Mouse (Mus musculus): ENCODE results near the gene Zfp652.
A peak's percentile ranks its signal among the peaks of the same experiment; 100 is the strongest.
"Not testable (repeated sequence)": the region's sequence is repeated elsewhere in the genome, so short reads cannot be mapped to it uniquely, and the experiment has no call there.

Zfp652 gene

GRCm38 (mm10) chr11:95712085-95712562, 349 bp upstream of the Zfp652 start:
- DNase-seq: peak; percentile 56

- peak; percentile 78 for DNase-seq
These were observed 845 bp downstream of the Zfp652 start for GRCm38 (mm10) chr11:95713225-95713810.

GRCm38 (mm10) chr11:95713811-95714241, 1.4 kb downstream of the Zfp652 start:
- peak; percentile 23 for DNase-seq

- no peak for DNase-seq
These were observed 1.9 kb downstream of the Zfp652 start for GRCm38 (mm10) chr11:95714411-95714810.

GRCm38 (mm10) chr11:95716136-95716535, 3.7 kb downstream of the Zfp652 start:
- DNase-seq: no peak

GRCm38 (mm10) chr11:95719356-95719755, 6.9 kb downstream of the Zfp652 start:
- DNase-seq: no peak

GRCm38 (mm10) chr11:95723287-95723686, 10.8 kb downstream of the Zfp652 start, which contains the start of gene B130006D01Rik:
Gene B130006D01Rik (plus strand): TSS chr11:95723587.
- no peak for DNase-seq

- DNase-seq: no peak
These were observed 12.0 kb downstream of the Zfp652 start for GRCm38 (mm10) chr11:95724466-95724865.

GRCm38 (mm10) chr11:95726156-95726555, 13.7 kb downstream of the Zfp652 start:
- DNase-seq: no peak

GRCm38 (mm10) chr11:95727947-95728346, 15.5 kb downstream of the Zfp652 start:
- no peak for DNase-seq

GRCm38 (mm10) chr11:95728916-95729907, 16.7 kb downstream of the Zfp652 start:
- no peak for DNase-seq

GRCm38 (mm10) chr11:95734485-95734884, 22.0 kb downstream of the Zfp652 start:
- DNase-seq: no peak

- DNase-seq: no peak
These were observed 25.3 kb downstream of the Zfp652 start for GRCm38 (mm10) chr11:95737811-95738210.

GRCm38 (mm10) chr11:95744521-95744920, 32.0 kb downstream of the Zfp652 start:
- DNase-seq: no peak

GRCm38 (mm10) chr11:95746821-95747220, 34.3 kb downstream of the Zfp652 start:
- no peak for DNase-seq

GRCm38 (mm10) chr11:95748331-95748730, 35.9 kb downstream of the Zfp652 start:
- DNase-seq: no peak

- DNase-seq: peak; percentile 26
These were observed 37.1 kb downstream of the Zfp652 start for GRCm38 (mm10) chr11:95749619-95750018.

- peak; percentile 78 for DNase-seq
These were observed 38.5 kb downstream of the Zfp652 start for GRCm38 (mm10) chr11:95750995-95751394.

GRCm38 (mm10) chr11:95755137-95755536, 42.7 kb downstream of the Zfp652 start:
- not testable (repeated sequence) for DNase-seq

GRCm38 (mm10) chr11:95760521-95760920, 48.0 kb downstream of the Zfp652 start:
- DNase-seq: no peak

- no peak for DNase-seq
These were observed 50.5 kb downstream of the Zfp652 start for GRCm38 (mm10) chr11:95762996-95763395.

- no peak for DNase-seq
These were observed 52.3 kb downstream of the Zfp652 start for GRCm38 (mm10) chr11:95764806-95765205.

GRCm38 (mm10) chr11:95765334-95765733, 52.9 kb downstream of the Zfp652 start:
- DNase-seq: no peak

GRCm38 (mm10) chr11:95768244-95768643, 55.8 kb downstream of the Zfp652 start:
- no peak for DNase-seq
